Mouse (Mus musculus) limb, embryonic 11.5 days (tissue): ENCODE data around the gene Arhgef39. TPM values are rescaled to one million over a fixed set of nuclear protein-coding genes. Genes with fewer than 3 reads are reported as not detected.

Source experiments
- ATAC-seq: fragments of 200-750 bp; cut with Nextera tagmentation; 2 replicates; pipeline ENCODE4 v1.8.0; 2017; ENCODE audit warnings: low read depth; ENCODE audit not compliant: insufficient number of reproducible peaks, low FRiP score, low TSS enrichment
- DNase-seq: peaks from one replicate; pipeline ENCODE4 v3.0.0-alpha.2; 2015; ENCODE audit warnings: low spot score
- H3K27ac ChIP-seq: fragments of 300-500 bp; sonication (generic); replicated peaks from 2 replicates; pipeline ENCODE4 v1.5.1; 2014; ENCODE audit warnings: low read depth, mild to moderate bottlenecking, low read length
- H3K27me3 ChIP-seq: fragments of 300-500 bp; sonication (generic); 2 replicates; pipeline ENCODE4 v1.6.1; 2014; ENCODE audit warnings: mild to moderate bottlenecking, low read length, mixed read lengths; ENCODE audit not compliant: control insufficient read depth, insufficient read depth
- H3K36me3 ChIP-seq: fragments of 300-500 bp; sonication (generic); 2 replicates; pipeline ENCODE4 v1.6.1; 2014; ENCODE audit warnings: mild to moderate bottlenecking, low read length, moderate library complexity, mixed read lengths; ENCODE audit not compliant: control insufficient read depth, insufficient read depth
- H3K4me1 ChIP-seq: fragments of 300-500 bp; sonication (generic); 2 replicates; pipeline ENCODE4 v1.6.1; 2014; ENCODE audit warnings: low read length, mixed read lengths; ENCODE audit not compliant: control insufficient read depth, insufficient read depth
- H3K4me2 ChIP-seq: fragments of 300-500 bp; sonication (generic); 2 replicates; pipeline ENCODE4 v1.6.1; 2014; ENCODE audit warnings: low read depth, mild to moderate bottlenecking, moderate library complexity; ENCODE audit not compliant: severe bottlenecking
- H3K4me3 ChIP-seq: fragments of 300-500 bp; sonication (generic); 2 replicates; pipeline ENCODE4 v1.5.1; 2014; ENCODE audit warnings: low read depth, low read length
- H3K9ac ChIP-seq: fragments of 300-500 bp; sonication (generic); 2 replicates; pipeline ENCODE4 v1.6.1; 2014; ENCODE audit warnings: mild to moderate bottlenecking, low read length
- H3K9me3 ChIP-seq: fragments of 300-500 bp; sonication (generic); 2 replicates; pipeline ENCODE4 v1.6.1; 2016; ENCODE audit warnings: low read length; ENCODE audit not compliant: control insufficient read depth
- WGBS: fragments of 180-500 bp; shearing (Covaris S2); extraction: QIAGEN DNeasy Blood & Tissue Kit; methylation state at CpG from one replicate; pipeline ENCODE4 v1.1.7; 2014; 5-methylcytosine and 5-hydroxymethylcytosine counted together
- polyA plus RNA-seq: library from polyadenylated mRNA; unstranded; fragments of >200 nt; fragmentation: Nextera tagmentation; extraction: Ambion mirVana; gene quantifications from 2 replicates; pipeline ENCODE4 v1.2.1, GENCODE M21; 2014

Arhgef39 gene
- polyA plus RNA-seq, 1 experiment from 2014 or later: 45.6 TPM

GRCm38 (mm10) chr4:43481894-43482456 is 17.5 kb downstream of the Arhgef39 start:
- H3K27ac ChIP-seq: no peak overlapping the region
- no peak for DNase-seq
- no peak overlapping the region for H3K4me2 ChIP-seq
- H3K4me3 ChIP-seq: no peak overlapping the region
- no peaks in the 10 kb centered on the region for H3K4me1 ChIP-seq
- no peak overlapping the region for H3K9ac ChIP-seq
- 70% methylated on average over 7 of the region's 7 CpGs for WGBS
- H3K9me3 ChIP-seq: no peaks in the 10 kb centered on the region
- no peak for ATAC-seq
- no peaks in the 10 kb centered on the region for H3K27me3 ChIP-seq
- H3K36me3 ChIP-seq: no peaks in the 10 kb centered on the region

GRCm38 (mm10) chr4:43480985-43481384 is 18.5 kb downstream of the Arhgef39 start:
- WGBS: 83% methylated on average over 5 of the region's 5 CpGs
- DNase-seq (no peak), ATAC-seq (no peak)

GRCm38 (mm10) chr4:43478906-43479832 is 20.3 kb downstream of the Arhgef39 start:
- 46% methylated on average over 24 of the region's 24 CpGs for WGBS
- Histone ChIP-seq H3K4me2 (no peak overlapping the region), H3K9me3 (no peaks in the 10 kb centered on the region), H3K27me3 (no peaks in the 10 kb centered on the region), H3K4me3 (no peak overlapping the region), H3K4me1 (no peaks in the 10 kb centered on the region), H3K9ac (peak overlapping the region; percentile 27; the same call in 1 of the 2 replicates), H3K27ac (no peak overlapping the region), H3K36me3 (no peaks in the 10 kb centered on the region)
- ATAC-seq: no peak
- DNase-seq: peak; percentile 79

More at GRCm38 (mm10) chr4:43480985-43481384, 18.5 kb downstream of the Arhgef39 start:
- H3K27ac ChIP-seq: no peak overlapping the region
- H3K36me3 ChIP-seq: no peaks in the 10 kb centered on the region
- no peak overlapping the region for H3K9ac ChIP-seq
- H3K9me3 ChIP-seq: no peaks in the 10 kb centered on the region
- H3K4me3 ChIP-seq: no peak overlapping the region
- no peak overlapping the region for H3K4me2 ChIP-seq
- H3K4me1 ChIP-seq: no peaks in the 10 kb centered on the region
- no peaks in the 10 kb centered on the region for H3K27me3 ChIP-seq

- DNase-seq: no peak
- Histone ChIP-seq H3K9me3 (no peaks in the 10 kb centered on the region), H3K4me1 (no peaks in the 10 kb centered on the region), H3K4me3 (no peak overlapping the region), H3K9ac (no peak overlapping the region), H3K36me3 (no peaks in the 10 kb centered on the region), H3K4me2 (peak overlapping the region; percentile 11; the same call in 1 of the 2 replicates), H3K27ac (no peak overlapping the region), H3K27me3 (no peaks in the 10 kb centered on the region)
- WGBS: 53% methylated on average over 8 of the region's 8 CpGs
- no peak for ATAC-seq
These were observed 21.0 kb downstream of the Arhgef39 start for GRCm38 (mm10) chr4:43478534-43478858.

- ATAC-seq: peak; percentile 78
- H3K4me2 ChIP-seq: peak overlapping the region; percentile 11; the same call in 1 of the 2 replicates
- H3K27ac ChIP-seq: no peak overlapping the region
- no peaks in the 10 kb centered on the region for H3K4me1 ChIP-seq
- H3K27me3 ChIP-seq: no peaks in the 10 kb centered on the region
- no peak overlapping the region for H3K9ac ChIP-seq
- peak; percentile 85 for DNase-seq
- 21% methylated on average over 11 of the region's 11 CpGs for WGBS
- H3K9me3 ChIP-seq: no peaks in the 10 kb centered on the region
- H3K36me3 ChIP-seq: no peaks in the 10 kb centered on the region
- no peak overlapping the region for H3K4me3 ChIP-seq
These were observed 21.5 kb downstream of the Arhgef39 start for GRCm38 (mm10) chr4:43477857-43478533.

- Histone ChIP-seq H3K4me3 (no peak overlapping the region), H3K4me2 (no peak overlapping the region), H3K4me1 (no peaks in the 10 kb centered on the region), H3K36me3 (no peaks in the 10 kb centered on the region), H3K27ac (no peak overlapping the region), H3K27me3 (no peaks in the 10 kb centered on the region), H3K9me3 (no peaks in the 10 kb centered on the region), H3K9ac (no peak overlapping the region)
- ATAC-seq (no peak), DNase-seq (no peak)
- WGBS: 87% methylated on average over 6 of the region's 6 CpGs
These were observed 22.9 kb downstream of the Arhgef39 start for GRCm38 (mm10) chr4:43476604-43477003.

GRCm38 (mm10) chr4:43473636-43474035 is 25.9 kb downstream of the Arhgef39 start:
- no peaks in the 10 kb centered on the region for H3K9me3 ChIP-seq
- H3K4me2 ChIP-seq: no peak overlapping the region
- 84% methylated on average over 1 of the region's 1 CpGs for WGBS
- H3K9ac ChIP-seq: no peak overlapping the region
- no peak overlapping the region for H3K27ac ChIP-seq
- no peak for DNase-seq
- no peak for ATAC-seq
- H3K4me3 ChIP-seq: no peak overlapping the region
- no peaks in the 10 kb centered on the region for H3K4me1 ChIP-seq
- H3K27me3 ChIP-seq: no peaks in the 10 kb centered on the region
- H3K36me3 ChIP-seq: no peaks in the 10 kb centered on the region

GRCm38 (mm10) chr4:43470301-43470700 is 29.2 kb downstream of the Arhgef39 start:
- H3K4me2 ChIP-seq: no peak overlapping the region
- ATAC-seq (no peak), DNase-seq (no peak)
- H3K9ac ChIP-seq: no peak overlapping the region
- no peaks in the 10 kb centered on the region for H3K27me3 ChIP-seq
- H3K4me1 ChIP-seq: no peaks in the 10 kb centered on the region
- 94% methylated on average over 10 of the region's 10 CpGs for WGBS
- no peak overlapping the region for H3K4me3 ChIP-seq
- H3K27ac ChIP-seq: no peak overlapping the region
- no peaks in the 10 kb centered on the region for H3K36me3 ChIP-seq
- no peaks in the 10 kb centered on the region for H3K9me3 ChIP-seq
